ENCODE assay signal across 8 mouse cellular contexts in the genomic region with DNA sequence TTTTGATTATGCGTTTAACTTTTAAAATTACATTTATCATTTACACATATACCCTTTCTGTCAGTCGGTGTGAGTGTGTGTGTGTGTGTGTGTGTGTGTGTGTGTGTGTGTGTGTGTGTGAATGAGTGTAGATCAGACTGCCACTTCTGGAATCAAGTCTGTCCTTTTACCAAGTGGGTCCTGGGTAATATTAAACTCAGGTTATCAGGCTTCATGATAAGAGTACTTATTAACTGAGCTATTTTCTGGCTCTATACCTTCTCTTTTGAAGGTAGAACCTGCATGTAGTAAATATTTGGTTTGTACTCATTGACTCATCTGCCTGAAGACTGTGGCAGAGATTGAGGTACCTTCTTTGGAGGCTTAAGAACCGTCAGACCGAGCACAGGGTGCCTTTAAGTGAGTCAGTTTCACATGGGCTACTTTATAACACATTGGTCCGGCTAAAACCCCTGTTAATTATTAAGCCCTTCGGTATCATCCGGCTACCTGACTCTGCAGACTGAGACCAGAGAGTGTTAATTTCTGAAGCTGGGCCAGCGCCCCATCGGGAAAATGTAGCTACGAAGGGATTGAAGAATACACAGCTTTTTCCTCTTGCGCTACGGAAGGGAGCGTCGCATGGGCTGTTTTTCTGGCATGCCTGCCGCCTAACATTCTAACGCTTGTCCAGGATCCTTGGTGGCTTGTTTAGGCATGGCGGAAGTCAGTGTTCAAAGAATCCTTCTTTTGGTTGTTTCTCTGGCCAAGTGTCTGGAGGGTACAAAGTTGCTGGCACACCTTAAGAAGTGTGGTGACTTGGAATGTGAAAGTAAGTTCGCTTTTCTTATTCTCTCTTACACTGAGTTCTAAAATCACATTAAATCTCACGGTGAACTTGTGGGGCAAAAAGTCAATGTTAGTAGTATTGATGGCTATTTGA. TPM values are rescaled to one million over a fixed set of nuclear protein-coding genes. Genes with fewer than 3 reads are reported as not detected.
A peak's percentile ranks its signal among the peaks of the same experiment; 100 is the strongest.
DNase-seq lines count a peak whose midpoint lies in the region; ATAC-seq and TF ChIP-seq lines count a peak whose summit lies in the region.

A gene (plus strand): TSS at position 696 of the 922 bp plus-strand sequence.

- H3K4me2 ChIP-seq in intestine, embryonic 15.5 days (replicated peaks), result peak within 1 kb of the TSS; percentile 5; the same call in 1 of the 2 replicates
- no peak within 1 kb of the TSS for H3K4me2 ChIP-seq in limb, embryonic 13.5 days (replicated peaks)

- in situ Hi-C loops in ES-E14 (cut with MboI; ENCODE audit: low sequenced_read_pairs in 2 of 2, unreplicated experiment in 2 of 2), result no loop called here

- 58% methylated on average over 19 of the region's 19 CpGs for WGBS in intestine, embryonic 15.5 days
- WGBS in limb, embryonic 13.5 days, result 81% methylated on average over 19 of the region's 19 CpGs

- intact Hi-C loops in gastrocnemius, postnatal 36 days (cut with DNase I), result no loop called here

- no peak within 1 kb of the TSS for H3K4me3 ChIP-seq in ES-E14 (ENCODE audit: insufficient read depth in 1 of 2, low read depth in 1 of 2, low read length in 2 of 2, poor library complexity in 1 of 2, severe bottlenecking in 1 of 2)
- peak within 1 kb of the TSS; percentile 37 for H3K4me3 ChIP-seq in intestine, embryonic 15.5 days (replicated peaks)
- H3K4me3 ChIP-seq in limb, embryonic 13.5 days, result no peak within 1 kb of the TSS

- peak within 1 kb of the TSS; percentile 11; the same call in 1 of the 2 replicates for H3K9ac ChIP-seq in ES-E14 (ENCODE audit: insufficient read depth, low read depth, low read length, poor library complexity, severe bottlenecking)
- peak within 1 kb of the TSS; percentile 44 for H3K9ac ChIP-seq in intestine, embryonic 15.5 days
- no peak within 1 kb of the TSS for H3K9ac ChIP-seq in limb, embryonic 13.5 days

- H3K27ac ChIP-seq in ES-E14 (ENCODE audit: insufficient read depth, low read depth, low read length, poor library complexity, severe bottlenecking), result no peak within 1 kb of the TSS
- peak within 1 kb of the TSS; percentile 94 for H3K27ac ChIP-seq in intestine, embryonic 15.5 days
- H3K27ac ChIP-seq in limb, embryonic 13.5 days, result no peak within 1 kb of the TSS

- H3K36me3 ChIP-seq in ES-E14 (ENCODE audit: control insufficient read depth, insufficient read depth, low read length, poor library complexity, severe bottlenecking), result no peaks in the 10 kb centered on the region
- no peaks in the 10 kb centered on the region for H3K36me3 ChIP-seq in intestine, embryonic 15.5 days
- H3K36me3 ChIP-seq in limb, embryonic 13.5 days, result no peaks in the 10 kb centered on the region

- no peaks in the 10 kb centered on the region for H3K27me3 ChIP-seq in intestine, embryonic 15.5 days (replicated peaks)
- H3K27me3 ChIP-seq in limb, embryonic 13.5 days, result no peaks in the 10 kb centered on the region

- H3K4me1 ChIP-seq in ES-E14 (ENCODE audit: control insufficient read depth in 2 of 2, insufficient read depth in 2 of 2, low read length in 2 of 2, poor library complexity in 1 of 2), result peaks cover 0 to 2% of the 10 kb centered on the region in 2 experiments; a peak in 1 of 4 replicates
- no peaks in the 10 kb centered on the region for H3K4me1 ChIP-seq in intestine, embryonic 15.5 days (replicated peaks)
- no peaks in the 10 kb centered on the region for H3K4me1 ChIP-seq in limb, embryonic 13.5 days

- peak; percentile 98 for ATAC-seq in intestine, embryonic 15.5 days
- ATAC-seq in limb, embryonic 13.5 days (ENCODE audit: low FRiP score, low read depth), result no peak
- no peak for ATAC-seq in monocyte, adult 5-6 weeks (replicated peaks; ENCODE audit: insufficient number of reproducible peaks, low FRiP score, low TSS enrichment, poor library complexity, severe bottlenecking)

- no peaks in the 10 kb centered on the region for H3K9me3 ChIP-seq in ES-E14 (ENCODE audit: control insufficient read depth, insufficient read depth, low read depth, low read length)
- H3K9me3 ChIP-seq in intestine, embryonic 15.5 days, result no peaks in the 10 kb centered on the region
- H3K9me3 ChIP-seq in limb, embryonic 13.5 days, result no peaks in the 10 kb centered on the region

- DNase-seq in ES-E14 (ENCODE audit: low read depth, low spot score), result no peak
- DNase-seq in adrenal gland, postnatal 4 days (ENCODE audit: low spot score in 2 of 2), result no peak
- DNase-seq in gastrocnemius, postnatal 36 days, result no peak
- no peak for DNase-seq in MN1 (ENCODE audit: low spot score)
- DNase-seq in frontal cortex, postnatal 14 days (ENCODE audit: low spot score in 2 of 2), result no peak

TF ChIP-seq in ES-E14, 5 proteins besides CTCF, POLR2A, EP300 and RAD21:
- TF ChIP-seq MAFK (IDR thresholded peaks at IDR 0.05; ENCODE audit: insufficient read depth, low read depth, low read length), result no peak
- no peak for TF ChIP-seq ZC3H11A (IDR thresholded peaks at IDR 0.05; ENCODE audit: borderline replicate concordance, low read depth, low read length)
- no peak for TF ChIP-seq ZNF384 (IDR thresholded peaks at IDR 0.05; ENCODE audit: low read depth, low read length)
- TF ChIP-seq CHD2 (IDR thresholded peaks at IDR 0.05; ENCODE audit: low read depth, low read length), result no peak
- no peak for TF ChIP-seq HCFC1 (IDR thresholded peaks at IDR 0.05; ENCODE audit: borderline replicate concordance, insufficient read depth, low read length)

RNA-seq across cellular contexts. Expression of the gene that starts here (rescaled TPM):
- 45.8 and 50.0 TPM in 2 replicates for total RNA-seq in ES-E14 (2012; rRNA removed)
- total RNA-seq in adrenal gland, postnatal 4 days (2021), result 10 to 100 TPM; 72.0 to 78.0 TPM
- 100 to 1,000 TPM in 1 of 2 experiments, 10 to 100 TPM in 1; 83.9 to 111 TPM for total RNA-seq in gastrocnemius, postnatal 36 days (2021)
- polyA plus RNA-seq in intestine, embryonic 15.5 days (2015; fragmentation: Nextera tagmentation; extraction: Ambion mirVana), result 84.2 and 102 TPM in 2 replicates
- 63.2 TPM in 2 replicates for polyA plus RNA-seq in limb, embryonic 13.5 days (2015; fragmentation: Nextera tagmentation; extraction: Ambion mirVana)
- total RNA-seq in monocyte, adult 5-6 weeks (2017), result 299 to 323 TPM (median 303 TPM) in 3 replicates
